Mouse (Mus musculus): ENCODE data around the gene Grin2c. TPM values are rescaled to one million over a fixed set of nuclear protein-coding genes. Genes with fewer than 3 reads are reported as not detected.

Grin2c gene
- polyA plus RNA-seq, 1 experiment from 2014 or later, result not detected

DNA sequence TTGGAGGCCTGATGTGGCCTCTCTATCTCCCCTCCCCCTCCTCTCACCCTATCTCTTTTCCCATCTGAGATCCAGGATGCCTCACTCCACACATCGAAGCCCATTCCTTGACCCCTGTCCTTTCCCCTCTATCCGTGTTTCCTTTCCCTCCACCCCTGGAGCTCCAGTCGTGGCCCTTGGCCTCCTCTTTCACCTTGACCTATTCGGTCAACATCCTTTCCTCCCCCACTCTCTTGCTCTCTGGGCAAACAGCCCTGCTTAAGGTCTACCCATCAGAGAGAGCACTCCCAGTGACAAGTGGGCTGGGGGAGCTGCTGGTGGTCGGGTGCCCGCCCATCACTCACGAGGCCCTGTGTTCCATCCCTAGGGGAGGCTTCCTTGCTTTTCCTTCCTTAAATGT lies 6.7 kb upstream of the Grin2c start:
- Histone ChIP-seq H3K36me3 (ENCODE audit: control insufficient read depth, insufficient read depth, low read length) (peaks cover 6% of the 10 kb centered on the region; the same call in 1 of the 2 replicates), H3K4me2 (ENCODE audit: low read length) (no peak overlapping the region), H3K9me3 (ENCODE audit: control insufficient read depth, low read length) (no peaks in the 10 kb centered on the region), H3K4me3 (ENCODE audit: low read depth, low read length) (no peak overlapping the region), H3K27me3 (replicated peaks; ENCODE audit: control insufficient read depth, insufficient read depth, low read length) (peaks cover 7% of the 10 kb centered on the region), H3K27ac (ENCODE audit: low read depth) (no peak overlapping the region), H3K9ac (ENCODE audit: low read length) (no peak overlapping the region), H3K4me1 (replicated peaks; ENCODE audit: control insufficient read depth, insufficient read depth, low read length) (peaks cover 13% of the 10 kb centered on the region; the same call in 1 of the 2 replicates)
- 58% methylated on average over 7 of the region's 7 CpGs for WGBS
- ATAC-seq (replicated peaks; ENCODE audit: low FRiP score, low TSS enrichment, low read depth), result no peak
- DNase-seq (ENCODE audit: low spot score), result no peak

- Histone ChIP-seq H3K9me3 (ENCODE audit: control insufficient read depth, low read length) (no peaks in the 10 kb centered on the region), H3K9ac (ENCODE audit: low read length) (no peak overlapping the region), H3K27me3 (replicated peaks; ENCODE audit: control insufficient read depth, insufficient read depth, low read length) (peaks cover 14% of the 10 kb centered on the region), H3K4me3 (ENCODE audit: low read depth, low read length) (no peak overlapping the region), H3K4me1 (replicated peaks; ENCODE audit: control insufficient read depth, insufficient read depth, low read length) (peaks cover 12% of the 10 kb centered on the region; the same call in 1 of the 2 replicates), H3K36me3 (ENCODE audit: control insufficient read depth, insufficient read depth, low read length) (peaks cover 7% of the 10 kb centered on the region; the same call in 1 of the 2 replicates), H3K4me2 (ENCODE audit: low read length) (no peak overlapping the region), H3K27ac (ENCODE audit: low read depth) (no peak overlapping the region)
- WGBS, result 76% methylated on average over 10 of the region's 10 CpGs
- ATAC-seq (replicated peaks; ENCODE audit: low FRiP score, low TSS enrichment, low read depth) (no peak), DNase-seq (ENCODE audit: low spot score) (no peak)
Observed at GRCm38 (mm10) chr11:115272894-115273498, 6.0 kb upstream of the Grin2c start.

DNA sequence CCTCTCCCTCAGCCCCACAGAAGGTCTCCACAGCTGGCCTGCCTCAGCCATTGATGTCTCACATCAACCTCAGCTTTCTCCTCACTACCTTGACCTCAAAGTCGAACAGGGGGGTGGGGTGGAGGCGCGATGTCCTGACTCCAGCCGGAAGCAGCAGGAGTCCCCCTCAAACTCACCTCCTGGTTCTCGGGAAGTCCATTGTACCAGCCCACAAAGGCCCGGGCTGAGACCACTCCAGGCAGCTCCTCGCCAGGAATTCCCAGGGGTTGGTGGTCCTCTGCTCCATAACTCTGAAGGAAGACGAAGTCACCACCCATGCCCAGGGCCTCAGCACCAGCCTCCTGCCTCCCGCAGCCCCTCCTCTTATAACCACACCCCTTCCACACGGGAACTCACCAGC lies 4.4 kb upstream of the Grin2c start:
- H3K9ac ChIP-seq (ENCODE audit: low read length), result no peak overlapping the region
- H3K9me3 ChIP-seq (ENCODE audit: control insufficient read depth, low read length), result no peaks in the 10 kb centered on the region
- H3K4me2 ChIP-seq (ENCODE audit: low read length), result no peak overlapping the region
- H3K36me3 ChIP-seq (ENCODE audit: control insufficient read depth, insufficient read depth, low read length), result peaks cover 7% of the 10 kb centered on the region; the same call in 1 of the 2 replicates
- no peak for ATAC-seq (replicated peaks; ENCODE audit: low FRiP score, low TSS enrichment, low read depth)
- WGBS, result 62% methylated on average over 10 of the region's 10 CpGs
- H3K4me3 ChIP-seq (ENCODE audit: low read depth, low read length), result no peak overlapping the region
- H3K27ac ChIP-seq (ENCODE audit: low read depth), result no peak overlapping the region
- peaks cover 29% of the 10 kb centered on the region for H3K27me3 ChIP-seq (replicated peaks; ENCODE audit: control insufficient read depth, insufficient read depth, low read length)
- peaks cover 12% of the 10 kb centered on the region for H3K4me1 ChIP-seq (replicated peaks; ENCODE audit: control insufficient read depth, insufficient read depth, low read length)
- DNase-seq (ENCODE audit: low spot score), result no peak

DNA sequence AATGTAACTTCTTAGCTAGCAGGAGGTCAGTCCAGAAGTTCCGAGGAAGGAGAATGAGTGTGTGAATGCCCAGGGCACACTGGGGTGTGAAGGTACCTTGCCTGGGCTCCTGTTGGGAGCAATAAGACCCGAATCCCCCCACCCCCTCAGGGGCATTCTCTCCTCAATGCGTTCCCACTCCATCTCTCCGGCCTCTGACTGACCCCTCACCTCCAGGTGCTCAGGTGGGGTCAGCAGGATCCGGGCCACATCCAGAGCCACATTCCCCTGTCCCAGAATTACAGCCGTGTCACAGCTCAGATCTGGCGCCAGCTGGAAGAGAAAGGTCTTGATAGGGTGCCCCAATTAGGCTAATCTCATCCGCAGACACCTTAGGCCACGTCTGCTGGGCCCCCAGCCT lies 4.0 kb upstream of the Grin2c start:
- DNase-seq (ENCODE audit: low spot score) (no peak), ATAC-seq (replicated peaks; ENCODE audit: low FRiP score, low TSS enrichment, low read depth) (no peak)
- H3K27me3 ChIP-seq (replicated peaks; ENCODE audit: control insufficient read depth, insufficient read depth, low read length), result peaks cover 34% of the 10 kb centered on the region
- H3K9ac ChIP-seq (ENCODE audit: low read length), result no peak overlapping the region
- H3K9me3 ChIP-seq (ENCODE audit: control insufficient read depth, low read length), result no peaks in the 10 kb centered on the region
- no peak overlapping the region for H3K27ac ChIP-seq (ENCODE audit: low read depth)
- H3K4me1 ChIP-seq (replicated peaks; ENCODE audit: control insufficient read depth, insufficient read depth, low read length), result peaks cover 8% of the 10 kb centered on the region
- H3K4me3 ChIP-seq (ENCODE audit: low read depth, low read length), result no peak overlapping the region
- WGBS, result 87% methylated on average over 9 of the region's 9 CpGs
- no peak overlapping the region for H3K4me2 ChIP-seq (ENCODE audit: low read length)
- H3K36me3 ChIP-seq (ENCODE audit: control insufficient read depth, insufficient read depth, low read length), result peaks cover 7% of the 10 kb centered on the region; the same call in 1 of the 2 replicates

- peak; percentile 94 for DNase-seq (ENCODE audit: low spot score)
- no peak overlapping the region for H3K27ac ChIP-seq (ENCODE audit: low read depth)
- no peak; the same call in 1 of the 2 replicates for ATAC-seq (replicated peaks; ENCODE audit: low FRiP score, low TSS enrichment, low read depth)
- H3K9me3 ChIP-seq (ENCODE audit: control insufficient read depth, low read length), result no peaks in the 10 kb centered on the region
- H3K4me2 ChIP-seq (ENCODE audit: low read length), result no peak overlapping the region
- no peak overlapping the region for H3K4me3 ChIP-seq (ENCODE audit: low read depth, low read length)
- peaks cover 7% of the 10 kb centered on the region; the same call in 1 of the 2 replicates for H3K36me3 ChIP-seq (ENCODE audit: control insufficient read depth, insufficient read depth, low read length)
- peaks cover 5% of the 10 kb centered on the region for H3K4me1 ChIP-seq (replicated peaks; ENCODE audit: control insufficient read depth, insufficient read depth, low read length)
- peaks cover 41% of the 10 kb centered on the region for H3K27me3 ChIP-seq (replicated peaks; ENCODE audit: control insufficient read depth, insufficient read depth, low read length)
- H3K9ac ChIP-seq (ENCODE audit: low read length), result no peak overlapping the region
- WGBS, result 26% methylated on average over 19 of the region's 19 CpGs
Observed at GRCm38 (mm10) chr11:115270148-115270861, 3.3 kb upstream of the Grin2c start.

DNA sequence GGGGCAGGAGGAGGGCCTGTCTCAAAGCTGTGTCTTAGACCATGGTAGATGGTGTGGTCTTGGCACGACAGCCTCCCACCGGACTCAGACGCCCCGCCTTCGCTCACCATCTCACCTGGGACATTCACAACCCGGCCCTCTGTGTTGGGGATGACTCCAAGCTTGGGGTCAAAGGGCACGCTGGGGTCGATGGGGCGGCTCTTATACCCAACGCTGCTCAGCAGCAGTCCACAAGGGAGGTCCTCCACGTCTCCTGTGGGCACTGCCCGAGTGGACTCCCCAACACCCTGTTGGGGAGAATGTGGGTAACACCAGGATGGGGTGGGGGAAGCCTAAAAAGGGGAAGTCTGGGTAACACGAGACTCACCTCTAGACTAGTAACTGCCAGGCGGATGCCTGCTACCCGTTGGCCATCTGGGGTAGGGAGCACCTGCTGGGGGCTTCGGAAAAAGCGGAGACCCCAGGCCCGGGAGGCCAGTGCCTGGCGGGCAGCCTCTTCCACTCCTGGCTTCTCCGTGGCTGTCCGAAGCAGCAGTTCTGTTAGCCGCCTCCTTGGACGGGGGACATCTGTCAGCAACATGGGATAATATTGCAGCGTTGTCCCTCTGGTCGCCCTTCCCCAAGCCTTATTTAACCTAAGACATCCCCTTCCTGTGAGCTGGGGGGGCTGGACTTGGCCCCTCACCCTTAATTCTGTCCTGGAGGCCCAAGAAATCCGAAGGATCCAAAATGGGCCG lies 2.5 kb upstream of the Grin2c start:
- Histone ChIP-seq H3K4me2 (ENCODE audit: low read length) (no peak overlapping the region), H3K27ac (ENCODE audit: low read depth) (no peak overlapping the region), H3K4me1 (replicated peaks; ENCODE audit: control insufficient read depth, insufficient read depth, low read length) (peaks cover 8% of the 10 kb centered on the region), H3K9ac (ENCODE audit: low read length) (no peak overlapping the region), H3K9me3 (ENCODE audit: control insufficient read depth, low read length) (no peaks in the 10 kb centered on the region), H3K4me3 (ENCODE audit: low read depth, low read length) (no peak overlapping the region), H3K27me3 (replicated peaks; ENCODE audit: control insufficient read depth, insufficient read depth, low read length) (peaks cover 49% of the 10 kb centered on the region), H3K36me3 (ENCODE audit: control insufficient read depth, insufficient read depth, low read length) (peaks cover 7% of the 10 kb centered on the region; the same call in 1 of the 2 replicates)
- ATAC-seq (replicated peaks; ENCODE audit: low FRiP score, low TSS enrichment, low read depth) (no peak), DNase-seq (ENCODE audit: low spot score) (no peak)
- 91% methylated on average over 27 of the region's 27 CpGs for WGBS

DNA sequence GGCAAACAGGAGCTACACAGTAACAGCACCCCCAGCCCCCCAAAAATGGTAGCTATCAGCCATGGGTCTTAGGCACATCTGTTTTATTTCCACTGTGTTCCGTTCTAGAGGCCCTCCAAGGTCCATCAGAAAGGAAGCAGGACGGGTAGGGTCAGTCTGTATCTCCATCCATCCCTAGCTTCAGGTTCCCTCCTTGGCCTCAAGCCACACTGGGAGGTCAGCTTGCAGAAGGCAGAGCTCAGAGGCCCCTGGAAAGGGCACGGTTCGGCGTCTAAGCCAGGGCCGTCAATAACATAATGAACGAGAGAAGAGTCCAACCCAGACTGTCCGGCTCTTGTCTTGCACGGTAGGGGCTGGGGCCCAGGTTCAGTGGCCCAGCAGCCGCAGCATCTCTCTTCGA lies 915 bp upstream of the Grin2c start:
- H3K27me3 ChIP-seq (replicated peaks; ENCODE audit: control insufficient read depth, insufficient read depth, low read length), result peaks cover 63% of the 10 kb centered on the region
- H3K4me2 ChIP-seq (ENCODE audit: low read length), result no peak overlapping the region
- no peak overlapping the region for H3K27ac ChIP-seq (ENCODE audit: low read depth)
- ATAC-seq (replicated peaks; ENCODE audit: low FRiP score, low TSS enrichment, low read depth) (no peak), DNase-seq (ENCODE audit: low spot score) (no peak)
- no peaks in the 10 kb centered on the region for H3K9me3 ChIP-seq (ENCODE audit: control insufficient read depth, low read length)
- H3K4me1 ChIP-seq (replicated peaks; ENCODE audit: control insufficient read depth, insufficient read depth, low read length), result peaks cover 8% of the 10 kb centered on the region
- 73% methylated on average over 11 of the region's 11 CpGs for WGBS
- no peak overlapping the region for H3K9ac ChIP-seq (ENCODE audit: low read length)
- H3K4me3 ChIP-seq (ENCODE audit: low read depth, low read length), result no peak overlapping the region
- H3K36me3 ChIP-seq (ENCODE audit: control insufficient read depth, insufficient read depth, low read length), result peaks cover 7% of the 10 kb centered on the region; the same call in 1 of the 2 replicates

- Histone ChIP-seq H3K27me3 (replicated peaks; ENCODE audit: control insufficient read depth, insufficient read depth, low read length) (peaks cover 77% of the 10 kb centered on the region), H3K36me3 (ENCODE audit: control insufficient read depth, insufficient read depth, low read length) (peaks cover 7% of the 10 kb centered on the region; the same call in 1 of the 2 replicates), H3K27ac (ENCODE audit: low read depth) (no peak overlapping the region), H3K4me2 (ENCODE audit: low read length) (peak overlapping the region; percentile 47), H3K9ac (ENCODE audit: low read length) (no peak overlapping the region), H3K9me3 (ENCODE audit: control insufficient read depth, low read length) (no peaks in the 10 kb centered on the region), H3K4me3 (ENCODE audit: low read depth, low read length) (peak overlapping the region; percentile 27), H3K4me1 (replicated peaks; ENCODE audit: control insufficient read depth, insufficient read depth, low read length) (peaks cover 8% of the 10 kb centered on the region)
- 4% methylated on average over 22 of the region's 22 CpGs for WGBS
- DNase-seq (ENCODE audit: low spot score), result peak; percentile 68
- ATAC-seq (replicated peaks; ENCODE audit: low FRiP score, low TSS enrichment, low read depth), result no peak
Observed at GRCm38 (mm10) chr11:115266400-115266778, 654 bp downstream of the Grin2c start.
